Mouse (Mus musculus): ENCODE measurements at regions not wholly inside any gene's neighbourhood (a gene's known extent, or its start where the extent isn't known, plus 50 kb on each side); places are given as distances from the start of the nearest gene placed in this dataset.

GRCm38 (mm10) chr1:57209281-57209680 lies 168.1 kb upstream of the 1700066M21Rik start:
- no peak for DNase-seq (ENCODE audit: low read depth, low spot score)
- Histone ChIP-seq H3K36me3 (ENCODE audit: control insufficient read depth, insufficient read depth, low read length, poor library complexity, severe bottlenecking) (no peaks in the 10 kb centered on the region), H3K27me3 (ENCODE audit: control insufficient read depth, insufficient read depth, low read length, poor library complexity, severe bottlenecking) (no peaks in the 10 kb centered on the region)

DNA sequence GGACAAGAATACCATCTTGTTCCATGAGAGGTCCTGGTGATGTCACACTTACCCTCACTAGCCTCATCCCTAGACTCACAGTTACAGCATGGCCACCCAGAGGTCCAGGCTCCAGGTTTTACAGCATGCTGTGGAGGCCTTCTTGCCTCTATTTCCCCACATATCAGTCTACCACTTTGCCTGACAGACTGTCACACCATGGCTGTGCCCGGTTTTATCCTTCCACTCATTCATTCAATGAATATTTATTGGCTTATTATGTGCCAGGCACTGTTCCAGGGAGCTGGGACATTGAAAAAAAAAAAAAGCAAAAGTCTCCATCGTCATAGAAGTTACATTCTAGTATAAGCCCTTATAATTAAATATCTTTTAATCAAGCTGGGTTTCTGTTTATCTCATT lies 166.4 kb upstream of the 1700066M21Rik start:
- DNase-seq (ENCODE audit: low read depth, low spot score) = no peak
- Histone ChIP-seq H3K36me3 (ENCODE audit: control insufficient read depth, insufficient read depth, low read length, poor library complexity, severe bottlenecking) (no peaks in the 10 kb centered on the region), H3K27me3 (ENCODE audit: control insufficient read depth, insufficient read depth, low read length, poor library complexity, severe bottlenecking) (no peaks in the 10 kb centered on the region)

DNA sequence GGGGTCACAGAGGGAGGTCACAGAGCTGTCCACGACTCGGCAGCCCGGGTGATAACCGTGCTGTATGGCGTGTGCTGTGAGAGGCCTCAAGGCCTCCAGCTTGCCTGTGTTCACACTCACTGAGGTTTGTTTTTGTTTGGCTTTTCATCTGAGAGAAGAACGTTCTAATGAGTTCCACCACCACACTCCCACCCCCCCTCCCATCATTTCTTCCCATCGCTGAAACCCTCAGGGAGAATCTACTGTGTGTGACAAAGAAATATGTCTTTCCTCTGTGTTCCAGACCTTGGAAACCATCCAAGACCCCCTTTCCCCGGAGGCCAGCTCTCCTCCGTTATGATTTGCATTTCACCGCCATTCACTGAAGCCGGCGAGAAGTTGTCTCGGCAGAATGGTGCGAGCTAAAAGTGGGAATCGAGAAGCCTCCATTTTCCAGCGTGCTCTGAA lies 164.0 kb upstream of the 1700066M21Rik start:
- Histone ChIP-seq H3K36me3 (ENCODE audit: control insufficient read depth, insufficient read depth, low read length, poor library complexity, severe bottlenecking) (no peaks in the 10 kb centered on the region), H3K27me3 (ENCODE audit: control insufficient read depth, insufficient read depth, low read length, poor library complexity, severe bottlenecking) (no peaks in the 10 kb centered on the region)
- no peak for DNase-seq (ENCODE audit: low read depth, low spot score)

DNA sequence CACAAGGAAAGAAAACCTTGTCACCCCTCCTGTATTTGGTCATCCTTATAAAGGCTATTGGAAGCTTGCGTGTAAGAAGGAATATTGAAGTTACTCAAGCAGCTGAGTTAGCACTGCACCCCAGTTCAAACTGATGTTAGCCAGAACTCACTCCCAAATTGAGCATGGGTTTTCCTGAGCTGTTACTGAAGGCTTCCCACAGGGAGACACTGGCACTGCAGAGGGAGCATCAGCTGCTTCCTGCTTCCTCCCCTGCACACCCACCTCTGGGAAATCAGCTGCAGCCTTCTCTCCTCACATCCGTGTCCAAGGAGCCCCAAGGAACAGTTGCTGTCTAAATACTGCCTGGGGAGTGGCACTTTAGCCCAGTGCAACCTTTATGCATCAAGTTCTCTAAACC lies 163.2 kb upstream of the 1700066M21Rik start:
- Histone ChIP-seq H3K36me3 (ENCODE audit: control insufficient read depth, insufficient read depth, low read length, poor library complexity, severe bottlenecking) (no peaks in the 10 kb centered on the region), H3K27me3 (ENCODE audit: control insufficient read depth, insufficient read depth, low read length, poor library complexity, severe bottlenecking) (no peaks in the 10 kb centered on the region)
- no peak for DNase-seq (ENCODE audit: low read depth, low spot score)

DNA sequence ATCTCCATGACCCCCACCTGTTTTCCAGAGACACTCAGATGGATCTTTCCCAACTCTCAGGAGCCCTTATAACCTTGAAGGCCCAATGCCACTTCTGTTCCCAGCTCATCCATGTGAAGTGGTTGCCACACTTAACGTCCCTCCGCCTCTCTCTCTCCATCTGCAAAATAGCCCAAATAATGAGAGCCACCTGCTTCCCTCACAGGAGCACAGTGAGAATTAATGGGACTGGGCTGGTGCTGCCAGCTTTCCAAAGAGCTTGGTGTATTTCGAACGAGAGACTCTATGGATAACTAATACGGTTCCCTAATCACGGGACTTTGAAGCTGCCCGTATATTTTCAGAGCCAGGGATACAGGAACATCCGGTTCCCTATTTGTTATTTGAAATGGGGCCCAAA lies 159.8 kb upstream of the 1700066M21Rik start:
- Histone ChIP-seq H3K27me3 (ENCODE audit: control insufficient read depth, insufficient read depth, low read length, poor library complexity, severe bottlenecking) (no peaks in the 10 kb centered on the region), H3K36me3 (ENCODE audit: control insufficient read depth, insufficient read depth, low read length, poor library complexity, severe bottlenecking) (no peaks in the 10 kb centered on the region)
- no peak for DNase-seq (ENCODE audit: low read depth, low spot score)

DNA sequence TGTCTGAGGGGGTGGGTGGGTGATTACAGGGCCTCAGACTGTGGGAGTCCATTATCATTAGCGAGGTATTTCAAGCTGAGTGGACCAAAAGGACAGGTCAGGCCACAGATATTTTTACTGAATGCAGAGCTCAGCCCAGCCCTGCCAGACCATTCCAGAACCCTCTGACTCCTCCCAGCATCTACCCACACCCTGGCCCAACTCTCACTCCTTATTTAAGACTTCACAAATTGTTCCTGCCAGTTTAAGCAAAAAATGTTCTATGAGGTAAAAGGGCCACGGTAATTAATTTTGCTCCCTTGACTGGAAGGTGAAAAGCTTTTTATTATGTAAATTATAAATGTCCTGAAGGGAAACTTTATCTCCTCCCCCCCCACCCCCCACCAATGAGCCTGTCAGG lies 159.3 kb upstream of the 1700066M21Rik start:
- no peaks in the 10 kb centered on the region for H3K27me3 ChIP-seq (ENCODE audit: control insufficient read depth, insufficient read depth, low read length, poor library complexity, severe bottlenecking)
- no peak for DNase-seq (ENCODE audit: low read depth, low spot score)

GRCm38 (mm10) chr1:57218616-57219015 lies 158.8 kb upstream of the 1700066M21Rik start:
- DNase-seq (ENCODE audit: low read depth, low spot score) = no peak
- H3K36me3 ChIP-seq (ENCODE audit: control insufficient read depth, insufficient read depth, low read length, poor library complexity, severe bottlenecking) = no peaks in the 10 kb centered on the region
- H3K27me3 ChIP-seq (ENCODE audit: control insufficient read depth, insufficient read depth, low read length, poor library complexity, severe bottlenecking) = no peaks in the 10 kb centered on the region

More for the DNA sequence above, 159.3 kb upstream of the 1700066M21Rik start:
- no peaks in the 10 kb centered on the region for H3K36me3 ChIP-seq (ENCODE audit: control insufficient read depth, insufficient read depth, low read length, poor library complexity, severe bottlenecking)

- Histone ChIP-seq H3K36me3 (ENCODE audit: control insufficient read depth, insufficient read depth, low read length, poor library complexity, severe bottlenecking) (no peaks in the 10 kb centered on the region), H3K27me3 (ENCODE audit: control insufficient read depth, insufficient read depth, low read length, poor library complexity, severe bottlenecking) (no peaks in the 10 kb centered on the region)
- DNase-seq (ENCODE audit: low read depth, low spot score) = no peak
These were observed 152.9 kb upstream of the 1700066M21Rik start for GRCm38 (mm10) chr1:57224425-57225104.

- no peak for DNase-seq (ENCODE audit: low read depth, low spot score)
- Histone ChIP-seq H3K27me3 (ENCODE audit: control insufficient read depth, insufficient read depth, low read length, poor library complexity, severe bottlenecking) (no peaks in the 10 kb centered on the region), H3K36me3 (ENCODE audit: control insufficient read depth, insufficient read depth, low read length, poor library complexity, severe bottlenecking) (no peaks in the 10 kb centered on the region)
These were observed 133.6 kb upstream of the 1700066M21Rik start for GRCm38 (mm10) chr1:57243607-57244408.

- DNase-seq (ENCODE audit: low read depth, low spot score) = no peak
- H3K27me3 ChIP-seq (ENCODE audit: control insufficient read depth, insufficient read depth, low read length, poor library complexity, severe bottlenecking) = no peaks in the 10 kb centered on the region
- no peaks in the 10 kb centered on the region for H3K36me3 ChIP-seq (ENCODE audit: control insufficient read depth, insufficient read depth, low read length, poor library complexity, severe bottlenecking)
These were observed 117.8 kb upstream of the 1700066M21Rik start for GRCm38 (mm10) chr1:57259626-57260025.

DNA sequence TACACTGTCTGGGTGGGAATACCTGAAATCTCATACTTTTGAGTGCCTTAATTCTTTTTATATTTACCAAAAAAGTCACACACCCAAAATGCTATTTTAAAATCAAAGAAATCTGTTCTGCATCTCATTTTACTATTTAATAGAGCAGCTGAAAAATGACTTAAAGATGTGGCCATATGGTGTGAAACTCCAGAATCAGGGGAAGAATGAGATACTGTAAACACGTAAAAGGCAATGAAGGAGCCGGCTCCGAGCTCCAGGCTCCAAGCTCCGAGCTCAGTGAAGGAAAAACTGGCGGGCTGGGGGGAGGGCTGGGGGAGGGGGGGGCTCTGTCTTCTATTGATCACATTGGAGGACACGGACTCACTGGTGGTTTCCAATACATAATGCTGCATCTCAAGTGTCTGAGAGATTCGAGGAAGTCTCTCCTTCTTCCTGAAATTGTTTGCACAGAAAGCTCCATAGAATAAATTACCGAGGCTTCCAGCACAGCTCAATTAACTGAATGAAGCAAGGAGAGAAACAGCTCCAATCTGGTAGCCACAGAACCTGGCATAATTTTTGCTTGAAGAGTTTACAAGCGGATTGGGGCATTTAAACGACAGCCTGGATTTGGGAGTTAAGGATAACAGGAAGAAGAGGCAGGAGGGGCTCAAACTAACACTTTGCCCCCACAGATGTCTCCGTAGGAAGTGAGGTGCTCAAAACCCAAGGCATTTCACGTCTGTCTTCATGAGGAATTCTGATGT lies 112.2 kb upstream of the 1700066M21Rik start:
- H3K27me3 ChIP-seq (ENCODE audit: control insufficient read depth, insufficient read depth, low read length, poor library complexity, severe bottlenecking) = peaks cover 2% of the 10 kb centered on the region; the same call in 1 of the 2 replicates

DNA sequence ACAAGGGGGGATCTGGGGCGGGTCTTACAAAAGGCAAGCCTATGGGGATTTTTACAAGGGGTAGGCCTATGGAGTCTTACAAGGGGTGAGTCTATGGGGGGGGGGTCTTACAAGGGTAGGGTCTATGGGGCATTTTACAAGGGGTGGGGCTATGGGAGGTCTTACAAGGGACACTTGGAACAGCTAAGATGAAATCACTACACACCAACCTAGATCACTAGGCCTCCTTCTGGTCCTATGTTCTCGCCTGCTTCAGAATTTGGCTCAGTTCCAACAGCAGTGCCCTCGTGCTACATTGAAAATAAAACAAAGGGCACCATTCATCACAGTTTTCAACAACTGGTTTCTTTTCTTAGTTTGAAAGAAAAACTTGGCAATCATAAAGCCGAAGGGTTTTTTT lies 110.7 kb upstream of the 1700066M21Rik start:
- no peaks in the 10 kb centered on the region for H3K36me3 ChIP-seq (ENCODE audit: control insufficient read depth, insufficient read depth, low read length, poor library complexity, severe bottlenecking)
- DNase-seq (ENCODE audit: low read depth, low spot score) = no peak
- peaks cover 2% of the 10 kb centered on the region; the same call in 1 of the 2 replicates for H3K27me3 ChIP-seq (ENCODE audit: control insufficient read depth, insufficient read depth, low read length, poor library complexity, severe bottlenecking)

More for the DNA sequence above, 112.2 kb upstream of the 1700066M21Rik start:
- no peaks in the 10 kb centered on the region for H3K36me3 ChIP-seq (ENCODE audit: control insufficient read depth, insufficient read depth, low read length, poor library complexity, severe bottlenecking)
- no peak for DNase-seq (ENCODE audit: low read depth, low spot score)

- no peak for DNase-seq (ENCODE audit: low read depth, low spot score)
- Histone ChIP-seq H3K36me3 (ENCODE audit: control insufficient read depth, insufficient read depth, low read length, poor library complexity, severe bottlenecking) (no peaks in the 10 kb centered on the region), H3K27me3 (ENCODE audit: control insufficient read depth, insufficient read depth, low read length, poor library complexity, severe bottlenecking) (peaks cover 2% of the 10 kb centered on the region; the same call in 1 of the 2 replicates)
These were observed 109.6 kb upstream of the 1700066M21Rik start for GRCm38 (mm10) chr1:57267851-57268250.

- Histone ChIP-seq H3K27me3 (ENCODE audit: control insufficient read depth, insufficient read depth, low read length, poor library complexity, severe bottlenecking) (peaks cover 2% of the 10 kb centered on the region; the same call in 1 of the 2 replicates), H3K36me3 (ENCODE audit: control insufficient read depth, insufficient read depth, low read length, poor library complexity, severe bottlenecking) (no peaks in the 10 kb centered on the region)
- no peak for DNase-seq (ENCODE audit: low read depth, low spot score)
These were observed 107.6 kb upstream of the 1700066M21Rik start for GRCm38 (mm10) chr1:57269679-57270354.
